Mouse (Mus musculus): ENCODE data around the gene Tmem132c. TPM values are rescaled to one million over a fixed set of nuclear protein-coding genes. Genes with fewer than 3 reads are reported as not detected.

Gene Tmem132c
- total and polyA plus RNA-seq, 2 experiments, result under 0.01 TPM; not detected in 1

GRCm38 (mm10) chr5:127368191-127368590, 126.6 kb downstream of the Tmem132c start:
- TF ChIP-seq POLR2A (IDR thresholded peaks at IDR 0.05; ENCODE audit: extremely low read depth, insufficient read depth, low read length) (no peak), CTCF (IDR thresholded peaks at IDR 0.05; ENCODE audit: low read depth, low read length) (no peak)
- no peak for DNase-seq (ENCODE audit: extremely low read depth, low read depth, low spot score)
- WGBS, result 91% methylated on average over 3 of the region's 3 CpGs

GRCm38 (mm10) chr5:127369812-127370211, 128.2 kb downstream of the Tmem132c start:
- Histone ChIP-seq H3K79me2 (ENCODE audit: control insufficient read depth, insufficient read depth, low read length) (no peaks in the 10 kb centered on the region), H3K4me3 (ENCODE audit: insufficient read depth, low read depth, low read length) (no peak overlapping the region), H3K27me3 (ENCODE audit: control insufficient read depth, insufficient read depth, low read length) (no peaks in the 10 kb centered on the region), H3K27ac (replicated peaks; ENCODE audit: insufficient read depth, low read depth, low read length) (no peak overlapping the region), H3K9ac (ENCODE audit: low read depth, low read length) (no peak overlapping the region), H3K36me3 (ENCODE audit: control insufficient read depth, insufficient read depth, low read length) (no peaks in the 10 kb centered on the region), H3K4me1 (ENCODE audit: control insufficient read depth, insufficient read depth, low read length) (no peaks in the 10 kb centered on the region)
- 83% methylated on average over 7 of the region's 7 CpGs for WGBS
- no peak for DNase-seq (ENCODE audit: extremely low read depth, low read depth, low spot score)
- TF ChIP-seq CTCF (IDR thresholded peaks at IDR 0.05; ENCODE audit: low read depth, low read length) (no peak), POLR2A (IDR thresholded peaks at IDR 0.05; ENCODE audit: extremely low read depth, insufficient read depth, low read length) (no peak)

More at GRCm38 (mm10) chr5:127368191-127368590, 126.6 kb downstream of the Tmem132c start:
- H3K36me3 ChIP-seq (ENCODE audit: control insufficient read depth, insufficient read depth, low read length), result no peaks in the 10 kb centered on the region
- no peak overlapping the region for H3K27ac ChIP-seq (replicated peaks; ENCODE audit: insufficient read depth, low read depth, low read length)
- H3K79me2 ChIP-seq (ENCODE audit: control insufficient read depth, insufficient read depth, low read length), result no peaks in the 10 kb centered on the region
- H3K9ac ChIP-seq (ENCODE audit: low read depth, low read length), result no peak overlapping the region
- H3K4me3 ChIP-seq (ENCODE audit: insufficient read depth, low read depth, low read length), result no peak overlapping the region
- no peaks in the 10 kb centered on the region for H3K27me3 ChIP-seq (ENCODE audit: control insufficient read depth, insufficient read depth, low read length)
- no peaks in the 10 kb centered on the region for H3K4me1 ChIP-seq (ENCODE audit: control insufficient read depth, insufficient read depth, low read length)

- H3K4me1 ChIP-seq (ENCODE audit: control insufficient read depth, insufficient read depth, low read length), result no peaks in the 10 kb centered on the region
- no peaks in the 10 kb centered on the region for H3K79me2 ChIP-seq (ENCODE audit: control insufficient read depth, insufficient read depth, low read length)
- WGBS, result 58% methylated on average over 3 of the region's 3 CpGs
- no peak for DNase-seq (ENCODE audit: extremely low read depth, low read depth, low spot score)
- no peak for TF ChIP-seq POLR2A (IDR thresholded peaks at IDR 0.05; ENCODE audit: extremely low read depth, insufficient read depth, low read length)
- TF ChIP-seq CTCF (IDR thresholded peaks at IDR 0.05; ENCODE audit: low read depth, low read length), result no peak
- H3K9ac ChIP-seq (ENCODE audit: low read depth, low read length), result no peak overlapping the region
- H3K27ac ChIP-seq (replicated peaks; ENCODE audit: insufficient read depth, low read depth, low read length), result no peak overlapping the region
- H3K27me3 ChIP-seq (ENCODE audit: control insufficient read depth, insufficient read depth, low read length), result no peaks in the 10 kb centered on the region
- no peak overlapping the region for H3K4me3 ChIP-seq (ENCODE audit: insufficient read depth, low read depth, low read length)
- H3K36me3 ChIP-seq (ENCODE audit: control insufficient read depth, insufficient read depth, low read length), result no peaks in the 10 kb centered on the region
Measured at GRCm38 (mm10) chr5:127370503-127370902, 128.9 kb downstream of the Tmem132c start.

GRCm38 (mm10) chr5:127374251-127374650, 132.6 kb downstream of the Tmem132c start:
- DNase-seq (ENCODE audit: extremely low read depth, low read depth, low spot score), result no peak
- WGBS, result 74% methylated on average over 9 of the region's 9 CpGs
- H3K36me3 ChIP-seq (ENCODE audit: control insufficient read depth, insufficient read depth, low read length), result no peaks in the 10 kb centered on the region
- no peaks in the 10 kb centered on the region for H3K27me3 ChIP-seq (ENCODE audit: control insufficient read depth, insufficient read depth, low read length)
- H3K9ac ChIP-seq (ENCODE audit: low read depth, low read length), result no peak overlapping the region
- no peak for TF ChIP-seq POLR2A (IDR thresholded peaks at IDR 0.05; ENCODE audit: extremely low read depth, insufficient read depth, low read length)
- no peak for TF ChIP-seq CTCF (IDR thresholded peaks at IDR 0.05; ENCODE audit: low read depth, low read length)
- H3K27ac ChIP-seq (replicated peaks; ENCODE audit: insufficient read depth, low read depth, low read length), result no peak overlapping the region
- no peaks in the 10 kb centered on the region for H3K4me1 ChIP-seq (ENCODE audit: control insufficient read depth, insufficient read depth, low read length)
- H3K79me2 ChIP-seq (ENCODE audit: control insufficient read depth, insufficient read depth, low read length), result no peaks in the 10 kb centered on the region
- H3K4me3 ChIP-seq (ENCODE audit: insufficient read depth, low read depth, low read length), result no peak overlapping the region

- TF ChIP-seq CTCF (IDR thresholded peaks at IDR 0.05; ENCODE audit: low read depth, low read length) (no peak), POLR2A (IDR thresholded peaks at IDR 0.05; ENCODE audit: extremely low read depth, insufficient read depth, low read length) (no peak)
- Histone ChIP-seq H3K79me2 (ENCODE audit: control insufficient read depth, insufficient read depth, low read length) (no peaks in the 10 kb centered on the region), H3K9ac (ENCODE audit: low read depth, low read length) (no peak overlapping the region), H3K27ac (replicated peaks; ENCODE audit: insufficient read depth, low read depth, low read length) (no peak overlapping the region), H3K4me3 (ENCODE audit: insufficient read depth, low read depth, low read length) (no peak overlapping the region), H3K27me3 (ENCODE audit: control insufficient read depth, insufficient read depth, low read length) (no peaks in the 10 kb centered on the region), H3K4me1 (ENCODE audit: control insufficient read depth, insufficient read depth, low read length) (no peaks in the 10 kb centered on the region), H3K36me3 (ENCODE audit: control insufficient read depth, insufficient read depth, low read length) (no peaks in the 10 kb centered on the region)
- WGBS, result 88% methylated on average over 3 of the region's 3 CpGs
- no peak for DNase-seq (ENCODE audit: extremely low read depth, low read depth, low spot score)
Measured at GRCm38 (mm10) chr5:127375654-127376053, 134.0 kb downstream of the Tmem132c start.

GRCm38 (mm10) chr5:127378521-127378920, 136.9 kb downstream of the Tmem132c start:
- DNase-seq (ENCODE audit: extremely low read depth, low read depth, low spot score), result no peak
- Histone ChIP-seq H3K27me3 (ENCODE audit: control insufficient read depth, insufficient read depth, low read length) (no peaks in the 10 kb centered on the region), H3K4me3 (ENCODE audit: insufficient read depth, low read depth, low read length) (no peak overlapping the region), H3K79me2 (ENCODE audit: control insufficient read depth, insufficient read depth, low read length) (no peaks in the 10 kb centered on the region), H3K36me3 (ENCODE audit: control insufficient read depth, insufficient read depth, low read length) (no peaks in the 10 kb centered on the region), H3K4me1 (ENCODE audit: control insufficient read depth, insufficient read depth, low read length) (no peaks in the 10 kb centered on the region), H3K9ac (ENCODE audit: low read depth, low read length) (no peak overlapping the region), H3K27ac (replicated peaks; ENCODE audit: insufficient read depth, low read depth, low read length) (no peak overlapping the region)
- whole genome bisulfite sequencing, result 45% methylated on average over 5 of the region's 5 CpGs
- TF ChIP-seq CTCF (IDR thresholded peaks at IDR 0.05; ENCODE audit: low read depth, low read length), result no peak
